Mouse (Mus musculus) hindbrain, postnatal 0 days (tissue): Measurements from ENCODE around the gene Ppp2r5c. TPM values are rescaled to one million over a fixed set of nuclear protein-coding genes. Genes with fewer than 3 reads are reported as not detected.

Experiments used
- ATAC-seq: fragments of 200-750 bp; cut with Nextera tagmentation; 2 replicates; pipeline ENCODE4 v1.8.0; 2017; ENCODE audit warnings: mild to moderate bottlenecking, moderate TSS enrichment, moderate library complexity
- DNase-seq: peaks from one replicate; pipeline ENCODE4 v3.0.0-alpha.2; 2015; ENCODE audit warnings: low spot score
- H3K27ac ChIP-seq: fragments of 300-500 bp; sonication (generic); 2 replicates; pipeline ENCODE4 v1.5.1; 2014; ENCODE audit warnings: mild to moderate bottlenecking
- H3K27me3 ChIP-seq: fragments of 300-500 bp; sonication (generic); 2 replicates; pipeline ENCODE4 v1.6.1; 2014; ENCODE audit warnings: low read length, mixed read lengths; ENCODE audit not compliant: insufficient read depth
- H3K36me3 ChIP-seq: fragments of 300-500 bp; sonication (generic); 2 replicates; pipeline ENCODE4 v1.6.1; 2014; ENCODE audit warnings: low read length, mixed read lengths; ENCODE audit not compliant: insufficient read depth
- H3K4me1 ChIP-seq: fragments of 300-500 bp; sonication (generic); 2 replicates; pipeline ENCODE4 v1.6.1; 2014; ENCODE audit warnings: antibody characterized with exemption, low read length, mixed read lengths; ENCODE audit not compliant: insufficient read depth
- H3K4me2 ChIP-seq: fragments of 300-500 bp; sonication (generic); 2 replicates; pipeline ENCODE4 v1.6.1; 2014; ENCODE audit warnings: low read depth, mild to moderate bottlenecking, low read length, moderate library complexity, mixed read lengths
- H3K4me3 ChIP-seq: fragments of 300-500 bp; sonication (generic); 2 replicates; pipeline ENCODE4 v1.5.1; 2014; ENCODE audit warnings: low read length
- H3K9ac ChIP-seq: fragments of 300-500 bp; sonication (generic); replicated peaks from 2 replicates; pipeline ENCODE4 v1.6.1; 2014; ENCODE audit warnings: mild to moderate bottlenecking, low read length, moderate library complexity, mixed read lengths
- H3K9me3 ChIP-seq: fragments of 300-500 bp; sonication (generic); 2 replicates; pipeline ENCODE4 v1.6.1; 2016; ENCODE audit warnings: low read length, mixed read lengths
- CTCF ChIP-seq: IDR thresholded peaks from 2 replicates; pipeline ENCODE4 v1.5.1; 2016; ENCODE audit warnings: antibody characterized with exemption, control low read depth, low read depth
- WGBS: fragments of 180-500 bp; shearing (Covaris S2); extraction: QIAGEN DNeasy Blood & Tissue Kit; methylation state at CpG from one replicate; pipeline ENCODE4 v1.1.7; 2014; 5-methylcytosine and 5-hydroxymethylcytosine counted together
- polyA plus RNA-seq: library from polyadenylated mRNA; unstranded; fragments of >200 nt; fragmentation: Nextera tagmentation; extraction: Ambion mirVana; gene quantifications from 2 replicates; pipeline ENCODE4 v1.2.1, GENCODE M21; 2015
- total RNA-seq: library from RNA; depleted of rRNA; stranded (reverse); fragments of >200 nt; gene quantifications from 2 replicates; pipeline ENCODE4 v1.2.3, GENCODE M21; 2014

The Ppp2r5c gene
- total and polyA plus RNA-seq, 2 experiments from 2014 or later, result 108 to 163 TPM

- 92% methylated on average over 9 of the region's 9 CpGs for WGBS
- Histone ChIP-seq H3K27ac (no peak overlapping the region), H3K4me1 (no peaks in the 10 kb centered on the region), H3K4me3 (no peak overlapping the region), H3K36me3 (no peaks in the 10 kb centered on the region; the same call in 1 of the 2 replicates), H3K4me2 (no peak overlapping the region), H3K27me3 (no peaks in the 10 kb centered on the region), H3K9me3 (no peaks in the 10 kb centered on the region), H3K9ac (no peak overlapping the region)
- no peak for ATAC-seq
- DNase-seq, result no peak
- no peak for TF ChIP-seq CTCF
Observed at GRCm38 (mm10) chr12:110476561-110476960, 29.6 kb downstream of the Ppp2r5c start.

GRCm38 (mm10) chr12:110477906-110478305 lies 31.0 kb downstream of the Ppp2r5c start:
- DNase-seq (no peak), ATAC-seq (no peak)
- Histone ChIP-seq H3K9ac (no peak overlapping the region), H3K4me2 (no peak overlapping the region), H3K9me3 (no peaks in the 10 kb centered on the region), H3K27me3 (no peaks in the 10 kb centered on the region), H3K27ac (no peak overlapping the region), H3K4me3 (no peak overlapping the region), H3K4me1 (no peaks in the 10 kb centered on the region), H3K36me3 (no peaks in the 10 kb centered on the region; the same call in 1 of the 2 replicates)
- 87% methylated on average over 8 of the region's 8 CpGs for WGBS
- TF ChIP-seq CTCF, result no peak

GRCm38 (mm10) chr12:110478601-110479008 lies 31.7 kb downstream of the Ppp2r5c start:
- WGBS, result 74% methylated on average over 9 of the region's 9 CpGs
- TF ChIP-seq CTCF, result no peak
- DNase-seq (no peak), ATAC-seq (no peak)
- no peaks in the 10 kb centered on the region for H3K9me3 ChIP-seq
- no peak overlapping the region for H3K4me2 ChIP-seq
- no peaks in the 10 kb centered on the region; the same call in 1 of the 2 replicates for H3K36me3 ChIP-seq
- H3K27ac ChIP-seq, result no peak overlapping the region
- no peaks in the 10 kb centered on the region for H3K4me1 ChIP-seq
- no peak overlapping the region for H3K4me3 ChIP-seq
- H3K9ac ChIP-seq, result no peak overlapping the region
- H3K27me3 ChIP-seq, result no peaks in the 10 kb centered on the region

- no peak for DNase-seq
- Histone ChIP-seq H3K27ac (no peak overlapping the region), H3K9me3 (no peaks in the 10 kb centered on the region), H3K4me3 (no peak overlapping the region), H3K9ac (no peak overlapping the region), H3K4me1 (no peaks in the 10 kb centered on the region), H3K4me2 (no peak overlapping the region), H3K36me3 (no peaks in the 10 kb centered on the region; the same call in 1 of the 2 replicates), H3K27me3 (no peaks in the 10 kb centered on the region)
- peak; percentile 34; the same call in 1 of the 2 replicates for ATAC-seq
- WGBS, result 71% methylated on average over 12 of the region's 12 CpGs
- no peak for TF ChIP-seq CTCF
Observed at GRCm38 (mm10) chr12:110479268-110479667, 32.3 kb downstream of the Ppp2r5c start.

GRCm38 (mm10) chr12:110480701-110481100 lies 33.8 kb downstream of the Ppp2r5c start:
- 84% methylated on average over 4 of the region's 4 CpGs for WGBS
- Histone ChIP-seq H3K4me3 (no peak overlapping the region), H3K4me2 (no peak overlapping the region), H3K4me1 (no peaks in the 10 kb centered on the region), H3K27me3 (no peaks in the 10 kb centered on the region), H3K27ac (no peak overlapping the region), H3K9ac (no peak overlapping the region), H3K36me3 (no peaks in the 10 kb centered on the region; the same call in 1 of the 2 replicates), H3K9me3 (no peaks in the 10 kb centered on the region)
- ATAC-seq, result no peak
- TF ChIP-seq CTCF, result no peak
- DNase-seq, result no peak

- ATAC-seq, result no peak
- 42% methylated on average over 6 of the region's 6 CpGs for WGBS
- Histone ChIP-seq H3K27me3 (no peaks in the 10 kb centered on the region), H3K9me3 (no peaks in the 10 kb centered on the region), H3K4me2 (no peak overlapping the region), H3K36me3 (no peaks in the 10 kb centered on the region; the same call in 1 of the 2 replicates), H3K4me3 (no peak overlapping the region), H3K27ac (no peak overlapping the region), H3K9ac (no peak overlapping the region), H3K4me1 (peaks cover 19% of the 10 kb centered on the region)
- TF ChIP-seq CTCF, result no peak
- DNase-seq, result no peak
Observed at GRCm38 (mm10) chr12:110483761-110484160, 36.8 kb downstream of the Ppp2r5c start.

- Histone ChIP-seq H3K4me1 (peaks cover 19% of the 10 kb centered on the region), H3K9ac (peak overlapping the region; percentile 86), H3K4me2 (peak overlapping the region; percentile 80), H3K27me3 (no peaks in the 10 kb centered on the region), H3K36me3 (no peaks in the 10 kb centered on the region), H3K27ac (peak overlapping the region; percentile 99), H3K4me3 (peak overlapping the region; percentile 75), H3K9me3 (no peaks in the 10 kb centered on the region)
- TF ChIP-seq CTCF, result no peak
- ATAC-seq (peak; percentile 44), DNase-seq (peak; percentile 21)
- 2% methylated on average over 17 of the region's 17 CpGs for WGBS
Observed at GRCm38 (mm10) chr12:110484824-110485584, 38.1 kb downstream of the Ppp2r5c start.
